Mouse (Mus musculus) C2C12 (cell line): Measurements from ENCODE around the gene Fkbp5.

ENCODE experiments used
- CEBPB ChIP-seq: IDR thresholded peaks from one replicate; pipeline ENCODE4 v1.6.1; 2011; ENCODE audit warnings: low read depth, mild to moderate bottlenecking, control low read depth, moderate library complexity
- CTCF ChIP-seq: IDR thresholded peaks from one replicate; pipeline ENCODE4 v1.5.1; 2011; ENCODE audit not compliant: control insufficient read depth, insufficient read depth, insufficient read length
- MAX ChIP-seq: IDR thresholded peaks from one replicate; pipeline ENCODE4 v1.6.1; 2011; ENCODE audit warnings: mild to moderate bottlenecking, control low read depth
- MYOD1 ChIP-seq: IDR thresholded peaks from one replicate; pipeline ENCODE4 v1.6.1; 2011; ENCODE audit warnings: low read depth; ENCODE audit not compliant: control insufficient read depth, insufficient read length
- MYOG ChIP-seq: IDR thresholded peaks from one replicate; pipeline ENCODE4 v1.6.1; 2011; ENCODE audit not compliant: control insufficient read depth, insufficient read length; ENCODE audit errors: extremely low read depth
- USF1 ChIP-seq: IDR thresholded peaks from one replicate; pipeline ENCODE4 v1.6.1; 2011; ENCODE audit warnings: low read depth, mild to moderate bottlenecking, control low read depth, moderate library complexity

- no peak for TF ChIP-seq MYOD1
- TF ChIP-seq CTCF = no peak
- no peak for TF ChIP-seq USF1
- TF ChIP-seq MAX = no peak
- no peak for TF ChIP-seq CEBPB
- TF ChIP-seq MYOG = no peak
These were observed 65.4 kb downstream of the Fkbp5 start for GRCm38 (mm10) chr17:28451914-28452313.
